Mouse (Mus musculus): ENCODE data around the gene Pex19.

Gene Pex19

GRCm38 (mm10) chr1:172180881-172181280 lies 54.3 kb downstream of the Pex19 start:
- DNase-seq (ENCODE audit: extremely low read depth, insufficient read length, low spot score): no peak

- no peak for DNase-seq (ENCODE audit: extremely low read depth, insufficient read length, low spot score)
Measured at GRCm38 (mm10) chr1:172181777-172182176, 55.2 kb downstream of the Pex19 start.

- peak; percentile 60 for DNase-seq (ENCODE audit: extremely low read depth, insufficient read length, low spot score)
Measured at GRCm38 (mm10) chr1:172183056-172183455, 56.5 kb downstream of the Pex19 start.

GRCm38 (mm10) chr1:172183915-172184314 lies 57.4 kb downstream of the Pex19 start:
- DNase-seq (ENCODE audit: extremely low read depth, insufficient read length, low spot score): no peak
